8 mouse cellular contexts compared by ENCODE assay signal in genomic region chrX:160137861-160138717, GRCm38 (mm10). TPM values are rescaled to one million over a fixed set of nuclear protein-coding genes. Genes with fewer than 3 reads are reported as not detected.
A peak's percentile ranks its signal among the peaks of the same experiment; 100 is the strongest.
DNase-seq lines count a peak whose midpoint lies in the region; ATAC-seq and TF ChIP-seq lines count a peak whose summit lies in the region.

Gene Pdha1, minus strand, starts transcription at chrX:160138413.

- H3K4me2 ChIP-seq in forebrain, embryonic 13.5 days, result peak within 1 kb of the TSS; percentile 71
- peak within 1 kb of the TSS; percentile 60 for H3K4me2 ChIP-seq in neural tube, embryonic 15.5 days

- DNase-seq in c-Kit-positive CD71-positive TER-119-positive erythroid progenitor cells, embryonic 14.5 days (ENCODE audit: low spot score), result peak; percentile 75
- DNase-seq in heart, postnatal 10 days, result peak; percentile 89 to 92
- DNase-seq in layer of hippocampus, adult 11-12 months (ENCODE audit: low spot score), result peak; percentile 82
- DNase-seq in lung, adult 18-20 months, result peak; percentile 89 to 93
- peak; percentile 85 for DNase-seq in testis, postnatal 14 days (ENCODE audit: low spot score)

- no peaks in the 10 kb centered on the region for H3K27me3 ChIP-seq in E14TG2a.4 (ENCODE audit: insufficient read depth, low read length)
- no peaks in the 10 kb centered on the region; the same call in 1 of the 2 replicates for H3K27me3 ChIP-seq in forebrain, embryonic 13.5 days
- no peaks in the 10 kb centered on the region for H3K27me3 ChIP-seq in neural tube, embryonic 15.5 days (replicated peaks)

- H3K4me3 ChIP-seq in E14TG2a.4 (replicated peaks; ENCODE audit: low read length), result peak within 1 kb of the TSS; percentile 84
- peak within 1 kb of the TSS; percentile 61 for H3K4me3 ChIP-seq in forebrain, embryonic 13.5 days
- H3K4me3 ChIP-seq in neural tube, embryonic 15.5 days (replicated peaks), result peak within 1 kb of the TSS; percentile 60

- peak within 1 kb of the TSS; percentile 78 for H3K27ac ChIP-seq in forebrain, embryonic 13.5 days
- H3K27ac ChIP-seq in neural tube, embryonic 15.5 days (replicated peaks), result peak within 1 kb of the TSS; percentile 88

- no peaks in the 10 kb centered on the region for H3K9me3 ChIP-seq in E14TG2a.4 (ENCODE audit: low read length)
- no peaks in the 10 kb centered on the region for H3K9me3 ChIP-seq in forebrain, embryonic 13.5 days (replicated peaks)
- H3K9me3 ChIP-seq in neural tube, embryonic 15.5 days (replicated peaks), result no peaks in the 10 kb centered on the region

- 0 out of 2 replicates have a peak, but pooled peaks cover under 1% of the 10 kb centered on the region for H3K36me3 ChIP-seq in E14TG2a.4 (ENCODE audit: insufficient read depth, low read length)
- H3K36me3 ChIP-seq in forebrain, embryonic 13.5 days (ENCODE audit: poor library complexity, severe bottlenecking), result no peaks in the 10 kb centered on the region
- no peaks in the 10 kb centered on the region for H3K36me3 ChIP-seq in neural tube, embryonic 15.5 days

- ATAC-seq in forebrain, embryonic 13.5 days, result peak; percentile 99
- peak; percentile 99 for ATAC-seq in neural tube, embryonic 15.5 days (ENCODE audit: low FRiP score)

- WGBS in forebrain, embryonic 13.5 days, result 11% methylated on average over 54 of the region's 67 CpGs
- WGBS in neural tube, embryonic 15.5 days, result 11% methylated on average over 53 of the region's 67 CpGs

- intact Hi-C loops in heart, postnatal 10 days (cut with DNase I), result no loop called here

- H3K4me1 ChIP-seq in E14TG2a.4 (replicated peaks; ENCODE audit: low read depth, low read length), result peaks cover 24% of the 10 kb centered on the region
- H3K4me1 ChIP-seq in forebrain, embryonic 13.5 days, result peaks cover 14% of the 10 kb centered on the region
- H3K4me1 ChIP-seq in neural tube, embryonic 15.5 days, result peaks cover 6% of the 10 kb centered on the region; the same call in 1 of the 2 replicates

- peak within 1 kb of the TSS; percentile 73 for H3K9ac ChIP-seq in forebrain, embryonic 13.5 days
- peak within 1 kb of the TSS; percentile 53 for H3K9ac ChIP-seq in neural tube, embryonic 15.5 days (replicated peaks)

- TF ChIP-seq CTCF in E14TG2a.4 (conservative IDR thresholded peaks at IDR 0.05; ENCODE audit: low read length), result no peak

RNA-seq across cellular contexts. Expression of gene Pdha1, which starts in this region (rescaled TPM):
- polyA plus RNA-seq in forebrain, embryonic 13.5 days (2015; fragmentation: Nextera tagmentation; extraction: Ambion mirVana), result 87.4 and 96.7 TPM in 2 replicates
- 100 to 1,000 TPM; 884 to 926 TPM for total RNA-seq in heart, postnatal 10 days (2021)
- 158 and 163 TPM in 2 replicates for polyA plus RNA-seq in neural tube, embryonic 15.5 days (2015; fragmentation: Nextera tagmentation; extraction: Ambion mirVana)

Comparison
In these comparisons a context has a peak if more than half of its experiments do, and no peak if none do; other contexts are left out.
1. Peak in every context shown above with its lines: DNase-seq, ATAC-seq, H3K4me3 ChIP-seq and H3K27ac ChIP-seq.